Mouse (Mus musculus) thymus, adult 18-20 months (tissue): ENCODE data around the gene 1700069L16Rik.

ENCODE experiments used
- DNase-seq, 2 experiments: peaks; one replicate each; pipeline ENCODE4 v3.0.0; 2022; ENCODE audit warnings: mixed read lengths in 2 of 2

Gene 1700069L16Rik

DNA sequence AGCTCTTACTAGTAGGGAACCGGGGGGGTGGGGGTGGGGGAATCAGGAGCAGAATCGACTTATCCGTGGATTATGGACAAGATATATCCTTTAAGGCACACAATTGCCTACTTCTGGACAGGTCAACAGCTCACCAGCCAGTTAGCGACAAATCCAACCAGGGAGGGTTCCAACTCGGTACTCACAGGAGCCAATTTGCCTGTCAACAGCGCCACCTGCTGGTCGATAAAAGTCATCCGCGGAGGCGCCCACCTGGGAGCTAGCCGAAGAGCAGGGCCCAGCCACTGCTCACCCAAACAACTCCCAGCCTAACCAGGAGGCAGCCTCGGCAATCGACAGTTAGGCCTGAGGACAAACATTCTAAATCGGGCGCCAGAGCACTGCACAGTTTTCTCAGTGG lies at the start of gene 1700069L16Rik:
1700069L16Rik (minus strand) TSS at position 327 of the 400 bp plus-strand sequence.
- peak in 1 of 2 experiments; percentile 45 for DNase-seq

DNA sequence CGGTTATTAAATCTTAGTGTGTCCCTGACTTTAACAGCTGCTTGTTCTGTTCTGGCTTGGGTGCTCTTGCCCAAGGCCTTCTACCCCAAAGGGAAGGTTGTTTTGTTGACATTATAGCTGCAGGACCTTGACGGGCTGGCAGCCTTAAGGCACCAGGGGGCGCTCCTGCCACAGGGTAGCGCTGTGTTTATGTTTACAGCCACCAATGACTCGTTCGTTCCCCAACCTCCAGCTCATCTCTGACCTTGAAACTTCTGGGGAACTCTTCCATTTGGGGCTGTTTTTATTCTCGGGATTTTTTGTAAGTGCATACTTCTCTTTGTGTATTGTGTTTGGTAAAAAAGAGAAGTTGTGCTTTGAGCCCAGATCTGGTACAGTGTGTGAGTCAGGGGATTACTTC lies 49.1 kb upstream of the 1700069L16Rik start:
- DNase-seq, result peak; percentile 73 to 78

DNA sequence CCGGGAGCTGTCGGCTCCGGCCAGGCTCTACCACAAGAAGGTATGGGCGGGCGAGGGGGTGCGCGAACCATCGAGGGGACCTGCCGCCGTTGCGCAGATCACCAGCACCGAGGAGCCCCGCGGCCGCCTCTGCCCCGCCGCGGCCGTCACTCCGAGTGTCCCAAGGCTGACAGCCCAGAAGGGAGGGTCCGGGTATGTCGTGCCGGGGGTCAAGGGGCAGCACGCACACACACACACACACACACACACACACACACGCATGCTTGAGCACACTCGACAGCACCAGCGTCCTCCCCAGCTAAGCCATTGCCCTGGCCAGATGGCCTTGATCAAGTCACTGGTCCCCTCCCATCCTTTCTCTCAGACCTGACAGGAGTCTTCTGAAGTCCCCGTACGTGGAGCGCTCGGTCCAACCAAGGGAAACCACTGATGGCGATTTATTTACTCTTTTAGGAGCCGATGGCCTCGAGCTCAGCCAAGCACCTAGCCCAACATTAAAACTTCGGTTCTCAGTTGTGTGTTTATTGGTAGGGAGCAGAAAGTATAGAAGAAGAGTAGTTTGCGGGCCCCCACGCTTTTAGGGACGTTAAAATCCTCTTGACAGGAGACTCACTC lies 48.4 kb upstream of the 1700069L16Rik start:
- DNase-seq, result no peak

DNA sequence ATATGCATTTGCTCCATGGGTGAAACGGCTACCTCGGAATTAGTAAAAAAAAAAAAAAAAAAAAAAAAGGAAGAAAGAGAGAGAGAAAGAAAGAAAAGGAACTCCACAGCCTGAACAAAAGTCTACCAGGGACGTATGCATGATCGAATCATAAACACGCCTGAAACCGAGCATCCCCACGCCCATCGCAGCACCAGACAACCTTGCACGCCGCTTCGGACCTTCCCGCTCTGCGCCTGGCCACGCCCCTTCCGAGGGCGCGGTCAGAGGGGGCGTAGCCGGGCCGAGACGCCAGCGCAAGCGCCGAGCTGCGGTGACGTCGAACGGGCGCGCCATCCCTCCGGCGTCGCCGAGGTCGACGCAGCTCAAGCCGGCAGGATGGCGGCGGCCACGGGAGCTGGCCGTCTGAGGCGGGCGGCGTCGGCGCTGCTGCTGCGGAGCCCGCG lies 47.9 kb upstream of the 1700069L16Rik start, which contains the start of the genes Sart3 and Iscu:
Sart3 (minus strand) TSS at position 61 of the 446 bp plus-strand sequence.
Iscu (plus strand) TSS at position 299 of the 446 bp plus-strand sequence.
- DNase-seq, result peak; percentile 89

DNA sequence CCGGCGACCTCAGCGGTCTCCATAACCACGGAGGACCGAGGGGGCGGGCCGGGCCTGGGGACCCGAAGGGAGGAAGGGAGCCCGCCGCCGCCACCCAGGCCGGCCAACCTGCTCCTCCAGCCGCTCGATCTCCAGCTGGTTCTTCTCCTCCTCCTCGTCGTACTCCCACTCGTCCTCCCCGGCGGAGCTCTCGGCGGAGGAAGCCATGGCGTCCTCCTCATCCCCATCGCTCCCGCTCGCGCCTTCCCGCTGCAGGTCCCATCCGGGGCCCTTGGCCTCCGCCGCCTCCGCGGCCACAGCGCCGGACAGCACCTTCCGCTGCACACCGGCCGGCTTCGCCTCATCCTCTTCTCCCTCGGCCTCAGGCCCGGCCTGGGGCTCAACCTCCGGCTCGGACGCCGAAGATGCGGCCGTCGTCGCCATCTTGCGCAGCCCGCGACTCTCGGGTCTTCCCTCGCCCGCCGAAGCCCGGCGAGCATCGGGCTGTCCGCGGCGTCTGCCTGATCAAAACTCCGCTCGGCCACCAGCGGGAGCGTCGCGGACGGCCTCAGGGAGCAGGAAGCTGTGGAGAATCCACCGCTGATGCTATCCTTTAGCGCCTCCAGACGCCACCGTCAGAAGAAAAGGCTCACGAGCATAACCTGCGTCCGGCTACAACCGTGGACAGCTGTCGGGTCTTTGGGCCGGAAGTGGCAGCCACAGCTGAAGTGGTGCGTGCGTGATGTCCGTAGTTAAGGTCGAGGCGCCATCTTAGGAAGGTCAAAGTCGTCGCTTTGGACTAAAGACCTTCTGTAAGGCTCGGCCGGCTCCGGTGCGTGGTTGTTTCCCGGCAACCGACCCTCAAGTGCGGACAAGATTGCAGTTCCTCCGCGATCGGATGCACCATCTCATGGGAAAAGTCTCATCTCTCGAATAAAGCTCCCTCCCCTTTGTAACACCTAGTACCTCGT lies 46.9 kb upstream of the 1700069L16Rik start:
- peak; percentile 69 to 79 for DNase-seq

DNA sequence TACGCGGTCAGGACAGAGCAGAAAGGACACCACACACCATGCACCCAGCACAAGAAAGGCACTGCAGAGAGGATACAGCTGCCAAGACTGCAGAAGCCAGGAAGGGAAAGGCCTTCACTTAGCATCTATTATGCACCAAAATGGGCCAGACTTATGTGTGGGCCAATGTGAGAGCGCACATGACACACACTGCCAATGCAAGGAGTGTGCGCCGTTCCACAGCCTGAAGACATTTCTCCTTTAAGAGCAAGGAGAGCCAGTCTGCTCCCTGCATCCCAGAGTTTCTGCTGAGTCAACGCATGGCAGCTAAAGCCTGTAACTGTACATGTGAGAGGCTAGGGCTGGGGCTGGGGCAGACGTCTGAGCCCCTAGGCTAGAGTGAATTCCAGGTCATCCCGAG lies 44.2 kb upstream of the 1700069L16Rik start:
- DNase-seq, result no peak

DNA sequence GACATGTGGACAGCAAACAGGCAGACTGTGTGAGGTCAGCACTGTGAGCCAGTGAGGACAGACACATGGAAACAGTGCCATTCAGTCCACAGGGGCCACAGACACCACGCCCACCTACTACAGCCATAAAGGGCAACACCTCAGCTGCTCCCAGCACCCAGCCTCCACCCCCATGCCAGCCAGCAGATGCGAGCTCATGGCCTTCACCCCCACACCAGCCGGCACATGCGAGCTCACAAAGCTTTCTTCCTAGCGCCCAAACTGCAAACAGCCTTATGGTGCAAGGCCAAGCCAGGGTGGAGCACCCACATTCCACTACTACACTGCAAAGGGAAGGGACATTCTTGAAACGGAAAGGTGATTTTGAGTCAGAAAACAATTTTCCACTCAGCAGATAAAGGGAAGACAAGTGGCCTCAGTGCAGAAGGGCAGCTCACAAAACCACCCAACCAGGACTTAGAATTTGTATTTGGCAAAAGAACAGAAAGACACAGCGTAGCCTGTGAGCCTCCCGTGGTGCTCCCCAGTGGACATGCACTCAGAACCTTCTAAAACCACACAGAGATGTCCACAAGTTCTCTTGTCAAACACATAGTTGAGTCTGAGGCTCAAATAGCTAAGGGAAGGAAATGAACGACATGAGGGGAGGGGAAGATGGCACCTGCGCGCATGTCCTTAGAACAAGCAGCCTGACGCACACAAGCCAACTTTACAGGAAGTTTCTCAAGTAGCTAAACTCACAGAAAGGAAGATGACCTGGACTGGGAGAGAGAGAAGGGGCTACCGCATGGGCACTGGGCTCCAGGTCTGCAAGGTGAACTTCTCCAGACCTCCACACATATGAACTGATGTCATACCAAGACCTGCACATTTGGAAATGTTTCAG lies 41.3 kb upstream of the 1700069L16Rik start:
- no peak for DNase-seq

DNA sequence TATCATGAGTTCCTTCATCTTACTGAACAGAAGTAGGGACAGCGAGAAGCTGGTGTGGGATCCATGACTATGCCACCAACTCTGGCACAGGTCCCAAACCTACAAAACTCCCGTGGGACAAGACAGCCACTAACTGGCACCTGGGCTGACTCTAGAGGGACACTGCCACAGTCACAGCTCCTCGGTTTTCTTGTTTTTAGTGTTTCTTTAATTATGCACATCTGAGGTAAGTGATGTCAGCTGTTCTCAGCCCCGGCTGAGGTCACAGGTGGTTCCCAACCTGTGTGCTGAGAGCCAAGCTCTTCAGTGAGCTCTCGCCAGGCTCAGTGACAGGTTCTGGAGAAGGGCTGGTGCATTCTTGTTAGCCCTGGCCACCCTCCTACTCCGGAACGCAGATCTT lies 39.9 kb upstream of the 1700069L16Rik start:
- no peak for DNase-seq

DNA sequence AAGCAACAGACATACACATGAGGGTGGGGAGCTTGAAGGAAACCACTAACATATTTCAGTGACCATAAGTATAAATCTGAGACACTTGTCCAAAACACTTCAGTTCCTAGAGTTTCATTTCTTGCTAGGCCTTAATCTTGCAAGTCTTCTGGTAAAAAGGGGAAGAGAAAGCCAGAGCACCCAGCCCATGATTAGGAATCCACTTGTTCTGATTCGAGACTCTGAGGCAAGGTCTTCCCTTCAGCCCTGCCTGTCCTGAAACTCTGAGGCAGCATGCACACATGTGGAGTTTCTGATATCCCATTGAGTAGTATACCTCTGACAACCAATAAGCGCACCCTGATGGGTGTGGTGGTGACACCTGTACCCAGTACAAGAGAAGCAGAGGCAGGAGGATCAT lies 37.0 kb upstream of the 1700069L16Rik start:
- no peak for DNase-seq

DNA sequence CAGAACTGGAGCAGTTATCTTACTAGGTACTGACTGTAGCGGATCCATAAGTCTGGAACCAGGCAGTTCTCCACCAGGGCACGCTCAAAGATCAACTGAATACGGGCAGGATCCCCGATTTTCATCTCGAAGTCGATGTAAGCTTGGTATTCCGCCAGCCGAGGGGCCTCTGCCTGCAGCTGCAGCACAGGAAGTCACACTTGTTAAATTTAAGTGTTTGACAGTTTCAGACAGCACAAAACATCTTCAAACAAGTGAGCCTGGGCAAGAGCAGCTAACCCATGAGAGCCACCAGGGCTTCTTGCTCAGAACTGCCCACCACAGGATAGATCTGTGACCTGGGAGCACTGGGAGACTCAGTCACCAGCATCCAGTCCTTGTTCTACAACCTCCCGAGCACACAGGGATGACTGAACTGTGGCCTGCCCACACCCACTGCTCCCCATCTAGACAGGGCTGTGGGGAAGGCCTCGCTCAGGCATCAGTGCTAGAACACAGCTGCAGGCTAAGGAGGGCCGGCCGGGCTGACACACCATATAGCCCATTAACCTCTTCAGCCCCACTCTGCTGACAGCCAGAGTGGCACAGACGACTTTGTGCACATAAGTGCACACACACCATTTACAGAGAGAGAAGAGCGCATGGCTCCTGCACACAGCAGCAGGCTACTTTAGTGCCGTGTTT lies 30.9 kb upstream of the 1700069L16Rik start:
- no peak for DNase-seq

DNA sequence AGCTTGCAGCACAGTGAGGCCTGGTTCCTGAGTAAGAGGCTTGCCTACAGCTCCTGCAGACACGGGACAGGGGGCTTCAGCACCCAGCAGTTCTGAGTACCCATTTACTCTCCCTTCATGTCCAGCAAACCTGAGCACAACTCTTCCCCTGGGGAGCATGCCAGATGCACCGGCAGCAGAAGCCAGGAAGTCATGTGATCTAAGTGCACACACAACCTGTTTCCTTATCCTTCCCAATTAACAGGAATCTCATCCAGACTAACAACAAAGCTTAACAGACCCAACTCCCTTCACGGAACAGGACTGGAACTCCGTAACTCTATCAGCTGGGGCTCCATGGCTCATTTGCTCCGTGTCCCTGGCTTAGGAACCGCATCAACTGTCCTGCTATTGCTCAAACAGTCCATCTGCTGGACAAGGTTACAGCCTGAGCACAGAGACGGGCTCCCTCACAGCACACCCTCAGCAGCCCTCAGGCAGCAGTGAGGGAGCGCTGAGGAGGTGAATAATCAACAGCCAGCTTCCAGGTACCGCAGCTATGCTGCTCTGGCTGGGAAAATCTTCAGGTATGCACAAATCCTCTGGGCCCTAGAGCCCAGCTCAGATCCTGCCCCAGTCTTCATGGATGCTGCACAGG lies 27.1 kb upstream of the 1700069L16Rik start:
- no peak for DNase-seq

DNA sequence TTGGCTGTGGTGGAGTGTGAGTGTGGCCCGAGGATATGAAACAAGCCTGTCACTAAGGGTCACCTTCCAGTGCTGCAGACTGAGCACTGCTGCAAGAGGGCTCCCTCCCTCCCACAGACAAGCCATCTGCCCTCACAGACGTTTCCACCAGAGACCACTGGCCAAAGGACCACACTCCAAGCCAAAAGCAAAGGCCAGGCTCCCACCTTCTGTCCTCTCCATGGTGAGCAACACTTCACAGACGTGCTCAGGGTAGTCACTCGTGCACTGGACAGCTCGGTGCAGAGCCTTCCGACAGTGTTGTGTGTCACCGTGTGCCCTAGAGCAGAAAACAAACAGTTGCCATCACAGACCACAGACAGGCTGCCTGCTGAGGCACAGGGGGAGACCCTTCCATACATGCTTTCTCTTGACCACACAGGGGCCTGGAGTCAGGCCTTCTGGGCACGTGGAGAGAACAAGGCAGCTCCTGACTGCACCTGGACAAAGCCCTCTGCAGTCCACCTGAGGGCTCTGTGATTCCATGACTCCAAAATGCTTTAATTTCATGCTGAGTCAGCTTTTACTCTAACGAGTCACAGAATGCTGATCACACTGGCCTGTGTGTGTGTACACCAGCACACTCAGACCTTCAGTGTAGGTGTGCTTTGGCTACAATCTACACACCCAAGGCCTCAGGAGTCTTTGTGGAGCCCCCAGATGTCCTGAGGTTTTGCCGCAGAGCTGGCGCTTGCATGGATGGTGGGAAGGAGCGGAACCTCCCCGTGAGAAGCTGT lies 24.2 kb upstream of the 1700069L16Rik start:
- no peak for DNase-seq

DNA sequence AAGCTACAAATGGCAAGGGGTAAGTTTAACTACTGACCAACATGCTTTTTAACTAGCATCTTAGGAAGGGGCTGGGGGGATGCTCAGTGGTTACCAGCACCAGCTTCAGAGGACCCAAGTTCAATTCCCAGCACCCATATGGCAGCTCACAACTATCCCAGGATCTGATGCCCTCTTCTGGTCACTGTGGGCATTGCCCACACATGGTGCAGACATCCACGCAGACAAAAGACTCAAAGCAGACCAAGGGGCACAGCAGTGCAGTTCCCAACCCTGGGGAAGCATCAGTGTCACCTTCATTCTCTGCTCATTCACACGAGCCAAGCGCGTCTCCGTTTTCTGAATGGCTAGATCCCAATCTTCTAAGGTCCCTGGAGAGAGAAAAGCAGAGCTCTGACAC lies 23.1 kb upstream of the 1700069L16Rik start:
- DNase-seq, result no peak

DNA sequence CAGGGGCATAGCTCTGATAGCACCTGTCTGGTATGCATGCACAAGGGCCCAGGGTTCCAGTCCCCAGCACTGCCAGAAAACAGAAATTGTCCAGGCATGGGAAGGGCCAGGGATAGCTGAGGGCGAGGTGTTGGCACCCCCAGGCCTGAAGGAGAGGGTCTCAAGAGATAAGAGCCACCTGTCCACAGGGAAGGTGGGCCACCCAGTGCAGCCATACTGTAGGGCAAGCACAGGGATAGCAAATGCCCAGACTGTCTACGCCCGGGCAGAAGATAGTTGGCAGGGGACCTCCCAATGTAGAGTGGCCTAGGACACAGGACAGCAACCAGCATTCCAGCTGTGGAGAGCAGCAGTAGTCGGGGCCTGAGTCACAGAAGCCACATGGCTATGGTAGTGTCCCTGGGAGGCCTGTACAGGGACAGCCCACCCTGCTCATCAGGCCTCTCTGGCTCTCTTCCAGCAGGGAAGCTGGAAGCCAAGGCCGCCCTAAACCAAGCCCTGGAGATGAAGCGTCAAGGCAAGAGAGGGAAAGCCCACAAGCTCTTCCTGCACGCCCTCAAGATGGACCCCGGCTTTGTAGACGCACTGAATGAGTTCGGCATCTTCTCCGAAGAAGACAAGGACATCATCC lies 13.2 kb upstream of the 1700069L16Rik start:
- no peak for DNase-seq

DNA sequence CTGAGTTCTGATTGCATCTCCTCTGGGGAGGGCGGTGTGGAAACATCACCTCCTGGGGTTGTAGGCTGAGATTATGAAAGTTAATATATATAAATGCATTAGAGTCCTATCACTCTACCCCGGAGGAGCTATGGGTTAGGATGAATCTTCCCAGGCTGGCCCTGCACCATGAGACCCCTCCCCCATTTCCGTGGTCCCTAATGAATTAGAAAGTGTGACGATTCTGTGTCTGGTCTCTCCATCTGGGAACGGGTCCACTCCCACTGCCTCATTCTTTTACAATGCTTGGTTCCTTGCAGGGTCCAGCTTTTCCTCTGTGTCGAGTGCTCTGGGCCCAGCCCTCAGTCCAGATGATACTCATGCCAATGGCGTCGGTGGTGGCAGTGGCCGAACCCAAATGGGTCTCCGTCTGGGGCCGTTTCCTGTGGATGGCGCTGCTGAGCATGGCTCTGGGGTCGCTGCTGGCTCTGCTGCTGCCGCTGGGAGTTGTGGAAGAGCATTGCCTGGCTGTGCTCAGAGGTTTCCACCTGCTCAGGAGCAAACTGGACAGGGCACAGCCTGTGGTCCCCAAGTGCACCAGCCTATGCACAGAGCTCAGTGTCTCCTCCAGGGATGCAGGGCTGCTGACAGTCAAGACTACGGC lies 12.1 kb upstream of the 1700069L16Rik start:
- no peak for DNase-seq

DNA sequence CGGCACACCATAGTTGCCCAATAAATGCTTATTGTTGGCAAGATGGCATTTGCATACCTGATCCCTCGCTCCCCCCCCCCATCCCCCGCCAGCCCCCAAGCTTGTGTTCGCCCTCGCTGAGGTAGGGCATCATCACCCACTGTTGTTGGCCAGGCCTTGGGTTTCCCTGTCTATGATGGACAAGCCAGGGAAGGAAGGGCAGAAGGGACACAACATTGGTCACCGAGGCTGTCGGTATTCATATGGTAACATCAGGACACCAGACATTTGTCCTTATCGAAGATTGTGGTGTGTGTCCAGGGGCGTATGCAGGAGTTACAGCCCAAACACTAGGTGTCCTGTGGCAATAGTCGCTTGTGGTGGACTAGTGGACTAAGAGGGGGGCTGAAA lies 11.5 kb upstream of the 1700069L16Rik start:
- DNase-seq, result no peak

DNA sequence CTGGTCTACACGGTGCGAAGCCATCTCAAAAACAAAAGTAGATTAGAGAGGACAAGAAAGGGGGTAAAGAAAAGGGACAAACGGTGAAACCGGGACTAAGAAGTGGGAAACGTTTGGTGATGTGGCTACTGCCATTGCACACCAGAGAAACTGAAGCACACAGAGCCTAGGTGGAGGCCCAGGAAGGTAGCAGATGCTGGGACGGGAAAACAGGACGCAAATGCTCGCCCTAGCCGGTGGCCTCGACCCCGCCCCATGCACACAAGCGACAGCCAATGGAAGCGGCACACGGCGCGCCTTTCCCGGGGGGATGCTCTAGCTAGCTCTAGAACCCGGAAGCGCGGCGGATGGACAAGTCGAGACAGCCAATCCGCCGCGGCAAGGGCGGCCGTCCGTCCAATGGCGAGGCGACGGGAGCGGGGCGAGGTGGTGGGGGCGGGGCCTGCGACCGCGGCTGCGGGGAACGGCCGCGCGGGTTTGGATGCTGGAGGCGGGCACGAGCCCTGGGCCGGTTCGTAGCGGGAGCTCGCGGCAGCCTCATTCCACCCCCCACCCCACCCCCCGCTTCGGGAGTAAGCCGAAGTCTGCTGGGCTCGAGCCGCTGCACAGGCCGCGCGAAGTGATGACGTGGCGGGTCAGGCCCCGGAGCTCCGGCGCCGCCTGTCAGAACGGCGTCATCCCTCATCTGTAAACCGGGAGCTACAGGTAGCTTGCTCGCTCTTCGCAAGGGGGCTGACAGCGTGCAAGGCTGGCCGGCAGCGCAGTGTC lies 11.0 kb upstream of the 1700069L16Rik start, which contains the start of gene Ficd:
Ficd (plus strand) TSS at position 459 of the 768 bp plus-strand sequence.
- peak; percentile 84 to 91 for DNase-seq

DNA sequence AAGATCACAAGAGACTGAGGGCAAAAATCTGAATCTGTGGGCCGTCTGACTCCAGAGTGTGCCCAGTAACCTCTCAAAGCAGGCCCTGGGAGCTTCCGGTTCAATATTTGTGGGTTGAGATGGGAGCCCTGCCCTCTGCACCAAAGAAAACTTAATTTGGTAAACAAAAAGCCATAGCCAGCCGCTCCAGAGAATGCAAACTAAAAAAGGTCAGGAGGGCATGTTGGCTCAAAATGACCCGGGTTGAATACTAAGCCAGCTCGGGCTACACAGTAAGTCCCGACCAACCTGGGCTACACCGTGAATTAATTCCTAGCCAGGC lies 10.4 kb upstream of the 1700069L16Rik start:
- DNase-seq, result no peak

DNA sequence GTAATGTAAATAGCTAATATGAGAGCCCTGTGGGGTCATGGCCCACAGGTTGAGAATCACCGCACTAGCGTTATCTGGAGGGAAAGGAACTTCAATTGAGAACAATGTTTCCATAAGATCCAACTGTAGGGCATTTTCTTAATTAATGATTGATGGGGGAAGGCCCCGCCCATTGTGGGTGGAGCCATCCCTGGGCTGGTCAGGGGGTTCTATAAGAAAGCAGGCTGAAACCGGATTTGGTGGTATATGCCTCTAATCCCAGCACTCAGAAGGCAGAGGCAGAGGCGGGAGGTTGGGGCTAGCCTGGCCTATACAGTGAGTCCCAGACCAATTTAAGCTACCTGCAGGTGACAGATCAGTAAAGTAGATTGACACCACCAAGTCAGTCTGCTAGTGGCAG lies 9.8 kb upstream of the 1700069L16Rik start:
- DNase-seq, result no peak
